Mouse (Mus musculus): ENCODE results near the gene Taok3. TPM values are rescaled to one million over a fixed set of nuclear protein-coding genes. Genes with fewer than 3 reads are reported as not detected.

Taok3 gene
- polyA plus RNA-seq, 1 experiment from 2014 or later = 32.1 TPM

DNA sequence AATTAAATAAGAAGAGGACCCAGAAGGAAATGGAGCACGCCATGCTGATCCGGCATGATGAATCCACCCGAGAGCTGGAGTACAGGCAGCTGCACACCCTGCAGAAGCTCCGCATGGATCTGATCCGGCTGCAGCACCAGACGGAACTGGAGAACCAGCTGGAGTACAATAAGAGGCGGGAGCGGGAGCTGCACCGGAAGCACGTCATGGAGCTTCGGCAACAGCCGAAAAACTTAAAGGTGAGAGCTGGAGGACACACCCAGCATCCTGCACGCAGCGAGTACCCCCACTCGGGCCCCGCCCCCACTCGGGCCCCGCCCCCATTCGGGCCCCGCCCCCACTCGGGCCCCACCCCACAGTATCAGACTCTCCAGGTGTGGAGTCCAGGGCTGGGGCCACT, 143.6 kb downstream of the Taok3 start:
- Histone ChIP-seq H3K36me3 (ENCODE audit: control insufficient read depth, insufficient read depth, low read length) (peaks cover 63% of the 10 kb centered on the region), H3K9me3 (replicated peaks; ENCODE audit: control insufficient read depth, low read length) (peaks cover 2% of the 10 kb centered on the region; the same call in 1 of the 2 replicates), H3K27me3 (replicated peaks; ENCODE audit: control insufficient read depth, insufficient read depth, low read length) (no peaks in the 10 kb centered on the region), H3K4me3 (ENCODE audit: low read depth, low read length) (no peak overlapping the region), H3K9ac (ENCODE audit: low read length) (no peak overlapping the region), H3K4me1 (ENCODE audit: control insufficient read depth, insufficient read depth, low read length) (no peaks in the 10 kb centered on the region), H3K4me2 (ENCODE audit: low read length) (no peak overlapping the region), H3K27ac (ENCODE audit: low read depth, low read length) (no peak overlapping the region)
- no peak for DNase-seq (ENCODE audit: low spot score)
- WGBS = 87% methylated on average over 21 of the region's 21 CpGs
- ATAC-seq = no peak

DNA sequence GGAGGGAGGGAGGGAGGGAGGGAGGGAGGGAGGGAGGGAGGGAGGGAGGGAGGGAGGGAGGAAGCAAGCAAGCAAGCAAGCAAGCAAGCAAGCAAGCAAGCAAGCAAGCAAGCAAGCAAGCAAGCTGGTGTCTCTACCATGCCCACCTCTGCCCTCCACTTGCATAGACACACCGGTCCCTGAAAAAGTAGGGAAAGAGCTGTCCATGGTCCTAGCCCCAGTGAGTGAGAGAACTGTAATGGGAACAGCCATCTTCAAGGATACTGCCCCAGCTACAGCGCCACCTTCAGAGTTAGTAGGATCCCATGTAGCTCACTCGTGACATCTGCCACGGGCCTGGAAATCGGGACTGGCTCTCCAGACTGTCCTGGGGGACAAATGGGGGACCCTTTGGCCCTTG, 144.8 kb downstream of the Taok3 start:
- Histone ChIP-seq H3K9me3 (replicated peaks; ENCODE audit: control insufficient read depth, low read length) (peaks cover 2% of the 10 kb centered on the region; the same call in 1 of the 2 replicates), H3K4me3 (ENCODE audit: low read depth, low read length) (no peak overlapping the region), H3K4me1 (ENCODE audit: control insufficient read depth, insufficient read depth, low read length) (no peaks in the 10 kb centered on the region), H3K9ac (ENCODE audit: low read length) (no peak overlapping the region), H3K4me2 (ENCODE audit: low read length) (no peak overlapping the region), H3K36me3 (ENCODE audit: control insufficient read depth, insufficient read depth, low read length) (peaks cover 53% of the 10 kb centered on the region), H3K27me3 (replicated peaks; ENCODE audit: control insufficient read depth, insufficient read depth, low read length) (no peaks in the 10 kb centered on the region), H3K27ac (ENCODE audit: low read depth, low read length) (no peak overlapping the region)
- DNase-seq (ENCODE audit: low spot score) (no peak), ATAC-seq (no peak)
- WGBS = 40% methylated on average over 5 of the region's 5 CpGs

DNA sequence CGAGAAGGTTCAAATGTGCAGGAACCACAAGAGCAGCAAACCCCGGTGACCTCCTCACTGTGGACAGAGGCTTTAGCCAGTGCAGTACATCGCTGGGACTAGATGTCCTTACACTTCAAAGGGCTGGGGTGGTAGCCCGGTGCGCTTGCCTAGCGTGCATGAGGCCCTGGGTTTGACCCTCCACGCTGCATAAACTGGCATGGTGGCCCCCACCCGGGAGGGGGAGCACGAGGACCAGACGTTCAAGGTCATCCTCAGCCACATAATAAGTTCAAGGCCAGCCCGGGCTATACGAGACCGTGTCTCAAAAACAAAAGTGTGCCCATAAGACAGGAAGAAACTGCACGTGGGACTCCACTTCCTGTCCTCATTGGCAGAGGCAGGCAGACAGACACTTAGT, 148.0 kb downstream of the Taok3 start:
- Histone ChIP-seq H3K4me3 (ENCODE audit: low read depth, low read length) (no peak overlapping the region), H3K36me3 (ENCODE audit: control insufficient read depth, insufficient read depth, low read length) (peaks cover 42% of the 10 kb centered on the region), H3K4me2 (ENCODE audit: low read length) (no peak overlapping the region), H3K27me3 (replicated peaks; ENCODE audit: control insufficient read depth, insufficient read depth, low read length) (no peaks in the 10 kb centered on the region), H3K9me3 (replicated peaks; ENCODE audit: control insufficient read depth, low read length) (peaks cover 2% of the 10 kb centered on the region; the same call in 1 of the 2 replicates), H3K4me1 (ENCODE audit: control insufficient read depth, insufficient read depth, low read length) (no peaks in the 10 kb centered on the region), H3K9ac (ENCODE audit: low read length) (no peak overlapping the region), H3K27ac (ENCODE audit: low read depth, low read length) (no peak overlapping the region)
- DNase-seq (ENCODE audit: low spot score) = no peak
- ATAC-seq = no peak
- 84% methylated on average over 14 of the region's 14 CpGs for WGBS

DNA sequence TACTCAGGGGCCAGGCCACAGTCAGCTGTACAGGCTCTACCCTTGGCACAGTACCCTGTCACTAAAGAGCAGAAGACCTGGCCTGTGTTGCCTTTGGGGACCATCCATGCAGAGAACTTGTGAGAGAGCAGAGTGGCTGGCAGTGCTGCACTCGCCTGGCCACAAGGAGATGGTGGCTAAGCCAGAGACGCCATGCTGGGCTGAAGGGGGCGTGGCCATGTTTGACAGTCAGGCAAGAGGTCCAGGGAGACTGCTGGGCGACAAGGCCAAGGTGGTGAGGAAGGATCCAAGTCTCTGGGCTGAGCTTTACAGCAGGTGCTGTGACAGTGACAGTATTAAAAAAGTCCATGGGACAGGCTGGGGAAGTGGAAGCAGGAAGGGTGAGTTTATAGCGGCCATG, 148.8 kb downstream of the Taok3 start:
- no peak for ATAC-seq
- WGBS = 39% methylated on average over 5 of the region's 5 CpGs

DNA sequence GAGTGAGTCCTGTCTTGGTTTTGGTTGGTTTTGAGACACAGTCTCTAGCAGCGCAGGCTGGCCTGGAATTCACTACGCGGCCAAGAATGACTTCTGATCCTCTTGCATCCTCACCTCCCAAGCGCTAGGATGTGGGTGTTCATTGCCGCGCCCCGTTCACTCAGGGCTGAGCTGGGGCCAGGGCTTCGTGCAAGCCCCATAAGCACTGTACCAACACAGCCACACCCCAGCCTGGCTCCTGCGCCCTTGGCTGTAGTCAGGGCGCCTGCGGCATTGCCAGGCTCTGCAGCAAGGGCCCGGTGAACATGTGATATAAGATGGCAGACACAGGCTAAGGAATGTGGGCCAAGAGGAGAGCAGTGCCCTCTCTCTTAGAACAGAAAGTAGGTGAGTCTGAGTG, 149.5 kb downstream of the Taok3 start:
- 98% methylated on average over 12 of the region's 12 CpGs for WGBS
- no peak overlapping the region for H3K9ac ChIP-seq (ENCODE audit: low read length)
- no peak overlapping the region for H3K4me3 ChIP-seq (ENCODE audit: low read depth, low read length)
- H3K27ac ChIP-seq (ENCODE audit: low read depth, low read length) = no peak overlapping the region
- ATAC-seq (no peak), DNase-seq (ENCODE audit: low spot score) (no peak)
- no peaks in the 10 kb centered on the region for H3K27me3 ChIP-seq (replicated peaks; ENCODE audit: control insufficient read depth, insufficient read depth, low read length)
- H3K9me3 ChIP-seq (replicated peaks; ENCODE audit: control insufficient read depth, low read length) = no peaks in the 10 kb centered on the region
- peaks cover 30% of the 10 kb centered on the region for H3K36me3 ChIP-seq (ENCODE audit: control insufficient read depth, insufficient read depth, low read length)
- H3K4me2 ChIP-seq (ENCODE audit: low read length) = no peak overlapping the region
- H3K4me1 ChIP-seq (ENCODE audit: control insufficient read depth, insufficient read depth, low read length) = no peaks in the 10 kb centered on the region

More for the DNA sequence above, 148.8 kb downstream of the Taok3 start:
- Histone ChIP-seq H3K36me3 (ENCODE audit: control insufficient read depth, insufficient read depth, low read length) (peaks cover 33% of the 10 kb centered on the region), H3K27ac (ENCODE audit: low read depth, low read length) (no peak overlapping the region), H3K9ac (ENCODE audit: low read length) (no peak overlapping the region), H3K4me1 (ENCODE audit: control insufficient read depth, insufficient read depth, low read length) (no peaks in the 10 kb centered on the region), H3K4me2 (ENCODE audit: low read length) (no peak overlapping the region), H3K4me3 (ENCODE audit: low read depth, low read length) (no peak overlapping the region), H3K27me3 (replicated peaks; ENCODE audit: control insufficient read depth, insufficient read depth, low read length) (no peaks in the 10 kb centered on the region), H3K9me3 (replicated peaks; ENCODE audit: control insufficient read depth, low read length) (peaks cover 1% of the 10 kb centered on the region; the same call in 1 of the 2 replicates)
- DNase-seq (ENCODE audit: low spot score) = no peak

DNA sequence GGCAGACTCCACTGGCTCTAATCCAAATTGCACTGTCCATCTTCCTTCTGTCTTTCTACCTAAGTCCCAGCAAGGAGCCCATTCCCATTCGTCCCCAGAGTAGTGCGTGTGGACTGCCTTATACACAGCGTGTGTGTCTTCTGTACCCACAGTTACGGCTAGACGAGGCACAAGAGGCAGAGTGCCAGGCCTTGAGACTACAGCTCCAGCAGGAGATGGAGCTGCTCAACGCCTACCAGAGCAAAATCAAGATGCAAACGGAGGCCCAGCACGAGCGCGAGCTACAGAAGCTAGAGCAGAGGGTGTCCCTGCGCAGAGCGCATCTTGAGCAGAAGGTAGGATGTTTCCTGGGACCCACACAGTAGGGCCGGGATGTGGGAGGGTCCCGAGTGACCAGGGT, 152.0 kb downstream of the Taok3 start:
- Histone ChIP-seq H3K4me2 (ENCODE audit: low read length) (no peak overlapping the region), H3K27ac (ENCODE audit: low read depth, low read length) (no peak overlapping the region), H3K36me3 (ENCODE audit: control insufficient read depth, insufficient read depth, low read length) (peaks cover 7% of the 10 kb centered on the region; the same call in 1 of the 2 replicates), H3K9me3 (replicated peaks; ENCODE audit: control insufficient read depth, low read length) (no peaks in the 10 kb centered on the region), H3K27me3 (replicated peaks; ENCODE audit: control insufficient read depth, insufficient read depth, low read length) (no peaks in the 10 kb centered on the region), H3K4me3 (ENCODE audit: low read depth, low read length) (no peak overlapping the region), H3K9ac (ENCODE audit: low read length) (no peak overlapping the region), H3K4me1 (ENCODE audit: control insufficient read depth, insufficient read depth, low read length) (no peaks in the 10 kb centered on the region)
- DNase-seq (ENCODE audit: low spot score) = no peak
- 90% methylated on average over 14 of the region's 14 CpGs for WGBS
- ATAC-seq = no peak

DNA sequence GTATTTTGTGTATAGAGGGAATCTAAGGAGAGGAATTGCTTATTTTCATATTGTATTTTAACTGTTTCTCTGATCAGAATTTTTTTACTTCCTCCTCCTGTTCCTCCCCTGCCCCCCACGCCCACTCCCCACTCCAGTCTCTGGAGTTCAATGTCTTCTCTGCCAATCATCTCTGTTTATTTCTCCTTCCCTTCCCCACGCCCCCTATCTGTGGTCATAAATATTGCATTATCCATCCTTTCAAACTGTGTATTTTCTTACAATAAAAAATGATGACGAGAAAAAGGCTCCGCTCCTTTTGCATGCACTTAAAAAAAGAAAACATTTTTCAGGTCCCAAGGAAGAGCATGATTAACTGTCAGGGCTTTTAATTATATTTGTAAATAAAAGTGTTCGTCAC, 154.9 kb downstream of the Taok3 start:
- Histone ChIP-seq H3K4me2 (ENCODE audit: low read length) (no peak overlapping the region), H3K9me3 (replicated peaks; ENCODE audit: control insufficient read depth, low read length) (no peaks in the 10 kb centered on the region), H3K27ac (ENCODE audit: low read depth, low read length) (no peak overlapping the region), H3K4me3 (ENCODE audit: low read depth, low read length) (no peak overlapping the region), H3K9ac (ENCODE audit: low read length) (no peak overlapping the region), H3K27me3 (replicated peaks; ENCODE audit: control insufficient read depth, insufficient read depth, low read length) (no peaks in the 10 kb centered on the region), H3K4me1 (ENCODE audit: control insufficient read depth, insufficient read depth, low read length) (no peaks in the 10 kb centered on the region), H3K36me3 (ENCODE audit: control insufficient read depth, insufficient read depth, low read length) (peaks cover 10% of the 10 kb centered on the region; the same call in 1 of the 2 replicates)
- ATAC-seq (no peak), DNase-seq (ENCODE audit: low spot score) (peak; percentile 31)
- WGBS = 68% methylated on average over 5 of the region's 5 CpGs

DNA sequence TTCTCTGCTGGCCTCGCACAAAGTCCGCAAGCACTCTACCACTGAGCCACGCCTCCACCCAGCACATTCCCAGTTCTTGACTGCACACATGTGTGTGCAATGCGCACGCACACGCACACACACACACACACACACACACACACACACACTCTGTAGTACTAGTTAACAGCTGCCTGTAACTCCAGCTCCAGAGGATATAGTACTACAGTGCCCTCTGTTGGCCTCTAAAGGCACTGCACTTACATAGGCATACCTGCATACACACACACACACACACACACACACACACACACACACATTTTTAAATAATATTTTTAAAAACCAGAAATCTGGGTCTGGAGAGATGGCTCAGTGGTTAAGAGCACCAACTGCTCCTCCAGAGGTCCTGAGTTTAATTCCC, 157.9 kb downstream of the Taok3 start:
- DNase-seq (ENCODE audit: low spot score) (no peak), ATAC-seq (no peak)
- Histone ChIP-seq H3K4me1 (ENCODE audit: control insufficient read depth, insufficient read depth, low read length) (no peaks in the 10 kb centered on the region), H3K4me3 (ENCODE audit: low read depth, low read length) (no peak overlapping the region), H3K4me2 (ENCODE audit: low read length) (no peak overlapping the region), H3K9ac (ENCODE audit: low read length) (no peak overlapping the region), H3K27me3 (replicated peaks; ENCODE audit: control insufficient read depth, insufficient read depth, low read length) (no peaks in the 10 kb centered on the region), H3K9me3 (replicated peaks; ENCODE audit: control insufficient read depth, low read length) (no peaks in the 10 kb centered on the region), H3K27ac (ENCODE audit: low read depth, low read length) (no peak overlapping the region), H3K36me3 (ENCODE audit: control insufficient read depth, insufficient read depth, low read length) (peaks cover 33% of the 10 kb centered on the region)
- 95% methylated on average over 6 of the region's 6 CpGs for WGBS

DNA sequence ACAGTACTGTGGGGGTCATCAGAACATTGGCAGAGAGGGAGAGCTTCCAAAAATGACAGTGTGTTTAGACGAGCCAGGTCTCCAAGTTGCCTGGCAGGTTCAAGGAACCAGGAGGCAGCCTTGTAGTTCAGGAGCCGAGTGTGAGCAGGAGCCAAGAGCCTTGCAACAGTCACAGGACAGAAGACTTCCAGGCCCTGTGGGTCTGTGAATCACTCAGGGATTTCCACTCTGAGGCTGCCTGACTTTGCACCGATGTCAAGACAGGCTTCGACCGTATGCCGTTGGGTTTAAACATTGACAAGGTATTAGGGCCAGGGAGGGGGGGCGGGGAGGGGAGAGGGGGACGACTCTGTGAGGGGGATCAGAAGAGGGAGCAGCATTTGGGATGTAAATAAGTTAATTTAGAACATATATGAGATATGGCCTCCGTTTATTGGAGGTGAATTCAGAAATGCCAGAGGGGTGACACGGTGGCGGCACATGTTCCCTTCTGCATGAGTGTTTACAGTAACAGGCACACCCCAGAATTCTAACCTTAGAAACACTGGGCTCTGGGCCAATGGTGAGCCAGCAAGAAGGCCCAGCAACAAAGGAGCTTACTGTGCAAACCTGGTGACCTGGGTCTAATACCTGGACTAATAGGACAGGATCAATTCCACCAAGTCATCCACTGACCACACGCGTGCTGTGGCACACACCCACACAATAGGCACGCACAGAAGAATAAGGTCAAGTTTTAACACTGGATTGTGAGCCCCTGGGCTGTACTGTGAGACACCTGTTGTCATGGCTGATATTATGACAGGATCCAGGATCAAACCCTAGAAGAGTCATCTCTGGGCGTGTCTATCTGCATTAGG, 159.1 kb downstream of the Taok3 start:
- ATAC-seq (no peak), DNase-seq (ENCODE audit: low spot score) (no peak)
- H3K27me3 ChIP-seq (replicated peaks; ENCODE audit: control insufficient read depth, insufficient read depth, low read length) = no peaks in the 10 kb centered on the region
- H3K36me3 ChIP-seq (ENCODE audit: control insufficient read depth, insufficient read depth, low read length) = peaks cover 37% of the 10 kb centered on the region
- no peak overlapping the region for H3K4me2 ChIP-seq (ENCODE audit: low read length)
- no peak overlapping the region for H3K9ac ChIP-seq (ENCODE audit: low read length)
- no peak overlapping the region for H3K27ac ChIP-seq (ENCODE audit: low read depth, low read length)
- H3K9me3 ChIP-seq (replicated peaks; ENCODE audit: control insufficient read depth, low read length) = no peaks in the 10 kb centered on the region
- H3K4me3 ChIP-seq (ENCODE audit: low read depth, low read length) = no peak overlapping the region
- no peaks in the 10 kb centered on the region; the same call in 1 of the 2 replicates for H3K4me1 ChIP-seq (ENCODE audit: control insufficient read depth, insufficient read depth, low read length)
- whole genome bisulfite sequencing = 89% methylated on average over 15 of the region's 15 CpGs

Data from forebrain, embryonic 14.5 days (tissue).